Mouse (Mus musculus): ENCODE results near the gene Lasp1. TPM values are rescaled to one million over a fixed set of nuclear protein-coding genes. Genes with fewer than 3 reads are reported as not detected.

Lasp1 gene
- polyA plus RNA-seq, 1 experiment from 2014 or later, result 202 TPM

GRCm38 (mm10) chr11:97805662-97806612 lies 7.1 kb downstream of the Lasp1 start:
- H3K4me3 ChIP-seq (ENCODE audit: low read depth, low read length), result peak overlapping the region; percentile 21; the same call in 1 of the 2 replicates
- 30% methylated on average over 15 of the region's 15 CpGs for WGBS
- H3K36me3 ChIP-seq (ENCODE audit: control insufficient read depth, insufficient read depth, low read length), result peaks cover 6% of the 10 kb centered on the region; the same call in 1 of the 2 replicates

GRCm38 (mm10) chr11:97806613-97806964 lies 7.8 kb downstream of the Lasp1 start:
- H3K4me2 ChIP-seq (ENCODE audit: low read length), result peak overlapping the region; percentile 46
- 47% methylated on average over 7 of the region's 7 CpGs for WGBS
- peaks cover 66% of the 10 kb centered on the region for H3K4me1 ChIP-seq (ENCODE audit: control insufficient read depth, insufficient read depth, low read length)
- H3K27me3 ChIP-seq (ENCODE audit: control insufficient read depth, insufficient read depth, low read depth, low read length), result no peaks in the 10 kb centered on the region
- ATAC-seq, result no peak
- peak overlapping the region; percentile 45; the same call in 1 of the 2 replicates for H3K9ac ChIP-seq (ENCODE audit: low read depth, low read length)
- H3K36me3 ChIP-seq (ENCODE audit: control insufficient read depth, insufficient read depth, low read length), result peaks cover 6% of the 10 kb centered on the region; the same call in 1 of the 2 replicates
- peak overlapping the region; percentile 70; the same call in 1 of the 2 replicates for H3K27ac ChIP-seq (ENCODE audit: low read length)
- H3K4me3 ChIP-seq (ENCODE audit: low read depth, low read length), result no peak overlapping the region
- H3K9me3 ChIP-seq (replicated peaks; ENCODE audit: control insufficient read depth, low read length, poor library complexity, severe bottlenecking), result no peaks in the 10 kb centered on the region

More at GRCm38 (mm10) chr11:97805662-97806612, 7.1 kb downstream of the Lasp1 start:
- Histone ChIP-seq H3K9ac (ENCODE audit: low read depth, low read length) (peak overlapping the region; percentile 45), H3K9me3 (replicated peaks; ENCODE audit: control insufficient read depth, low read length, poor library complexity, severe bottlenecking) (no peaks in the 10 kb centered on the region), H3K4me1 (ENCODE audit: control insufficient read depth, insufficient read depth, low read length) (peaks cover 66% of the 10 kb centered on the region), H3K27me3 (ENCODE audit: control insufficient read depth, insufficient read depth, low read depth, low read length) (no peaks in the 10 kb centered on the region), H3K4me2 (ENCODE audit: low read length) (peak overlapping the region; percentile 46), H3K27ac (ENCODE audit: low read length) (peak overlapping the region; percentile 70)
- ATAC-seq, result peak; percentile 49

- H3K4me3 ChIP-seq (ENCODE audit: low read depth, low read length), result no peak overlapping the region
- peaks cover 66% of the 10 kb centered on the region for H3K4me1 ChIP-seq (ENCODE audit: control insufficient read depth, insufficient read depth, low read length)
- peaks cover 6% of the 10 kb centered on the region; the same call in 1 of the 2 replicates for H3K36me3 ChIP-seq (ENCODE audit: control insufficient read depth, insufficient read depth, low read length)
- WGBS, result 58% methylated on average over 6 of the region's 6 CpGs
- H3K9ac ChIP-seq (ENCODE audit: low read depth, low read length), result no peak overlapping the region
- H3K27me3 ChIP-seq (ENCODE audit: control insufficient read depth, insufficient read depth, low read depth, low read length), result no peaks in the 10 kb centered on the region
- no peak for ATAC-seq
- no peak overlapping the region for H3K27ac ChIP-seq (ENCODE audit: low read length)
- no peaks in the 10 kb centered on the region for H3K9me3 ChIP-seq (replicated peaks; ENCODE audit: control insufficient read depth, low read length, poor library complexity, severe bottlenecking)
- H3K4me2 ChIP-seq (ENCODE audit: low read length), result no peak overlapping the region
These were observed 8.8 kb downstream of the Lasp1 start for GRCm38 (mm10) chr11:97807626-97808025.

- H3K9me3 ChIP-seq (replicated peaks; ENCODE audit: control insufficient read depth, low read length, poor library complexity, severe bottlenecking), result no peaks in the 10 kb centered on the region
- H3K4me3 ChIP-seq (ENCODE audit: low read depth, low read length), result no peak overlapping the region
- ATAC-seq, result no peak
- H3K27me3 ChIP-seq (ENCODE audit: control insufficient read depth, insufficient read depth, low read depth, low read length), result no peaks in the 10 kb centered on the region
- WGBS, result 81% methylated on average over 2 of the region's 2 CpGs
- H3K4me2 ChIP-seq (ENCODE audit: low read length), result no peak overlapping the region
- H3K4me1 ChIP-seq (ENCODE audit: control insufficient read depth, insufficient read depth, low read length), result peaks cover 69% of the 10 kb centered on the region
- H3K27ac ChIP-seq (ENCODE audit: low read length), result no peak overlapping the region
- peaks cover 6% of the 10 kb centered on the region; the same call in 1 of the 2 replicates for H3K36me3 ChIP-seq (ENCODE audit: control insufficient read depth, insufficient read depth, low read length)
- no peak overlapping the region for H3K9ac ChIP-seq (ENCODE audit: low read depth, low read length)
These were observed 9.3 kb downstream of the Lasp1 start for GRCm38 (mm10) chr11:97808093-97808492.

GRCm38 (mm10) chr11:97808621-97809234 lies 9.9 kb downstream of the Lasp1 start:
- H3K27ac ChIP-seq (ENCODE audit: low read length), result no peak overlapping the region
- no peaks in the 10 kb centered on the region for H3K27me3 ChIP-seq (ENCODE audit: control insufficient read depth, insufficient read depth, low read depth, low read length)
- H3K36me3 ChIP-seq (ENCODE audit: control insufficient read depth, insufficient read depth, low read length), result peaks cover 6% of the 10 kb centered on the region; the same call in 1 of the 2 replicates
- H3K4me2 ChIP-seq (ENCODE audit: low read length), result no peak overlapping the region
- WGBS, result 52% methylated on average over 5 of the region's 5 CpGs
- no peaks in the 10 kb centered on the region for H3K9me3 ChIP-seq (replicated peaks; ENCODE audit: control insufficient read depth, low read length, poor library complexity, severe bottlenecking)
- no peak overlapping the region for H3K9ac ChIP-seq (ENCODE audit: low read depth, low read length)
- no peak overlapping the region for H3K4me3 ChIP-seq (ENCODE audit: low read depth, low read length)
- no peak for ATAC-seq
- H3K4me1 ChIP-seq (ENCODE audit: control insufficient read depth, insufficient read depth, low read length), result peaks cover 74% of the 10 kb centered on the region

GRCm38 (mm10) chr11:97809235-97810121 lies 10.7 kb downstream of the Lasp1 start:
- Histone ChIP-seq H3K4me1 (ENCODE audit: control insufficient read depth, insufficient read depth, low read length) (peaks cover 70% of the 10 kb centered on the region), H3K36me3 (ENCODE audit: control insufficient read depth, insufficient read depth, low read length) (peaks cover 6% of the 10 kb centered on the region; the same call in 1 of the 2 replicates), H3K27ac (ENCODE audit: low read length) (no peak overlapping the region), H3K9me3 (replicated peaks; ENCODE audit: control insufficient read depth, low read length, poor library complexity, severe bottlenecking) (no peaks in the 10 kb centered on the region), H3K4me2 (ENCODE audit: low read length) (no peak overlapping the region), H3K4me3 (ENCODE audit: low read depth, low read length) (no peak overlapping the region), H3K27me3 (ENCODE audit: control insufficient read depth, insufficient read depth, low read depth, low read length) (no peaks in the 10 kb centered on the region), H3K9ac (ENCODE audit: low read depth, low read length) (no peak overlapping the region)
- ATAC-seq, result no peak
- 80% methylated on average over 7 of the region's 7 CpGs for WGBS

- Histone ChIP-seq H3K4me2 (ENCODE audit: low read length) (no peak overlapping the region), H3K36me3 (ENCODE audit: control insufficient read depth, insufficient read depth, low read length) (peaks cover 6% of the 10 kb centered on the region; the same call in 1 of the 2 replicates), H3K27ac (ENCODE audit: low read length) (0 out of 2 replicates have a peak overlapping the region, but pooled peaks have one; percentile 35), H3K4me3 (ENCODE audit: low read depth, low read length) (no peak overlapping the region), H3K4me1 (ENCODE audit: control insufficient read depth, insufficient read depth, low read length) (peaks cover 63% of the 10 kb centered on the region), H3K9ac (ENCODE audit: low read depth, low read length) (no peak overlapping the region), H3K27me3 (ENCODE audit: control insufficient read depth, insufficient read depth, low read depth, low read length) (no peaks in the 10 kb centered on the region), H3K9me3 (replicated peaks; ENCODE audit: control insufficient read depth, low read length, poor library complexity, severe bottlenecking) (no peaks in the 10 kb centered on the region)
- ATAC-seq, result no peak
- WGBS, result 78% methylated on average over 7 of the region's 7 CpGs
These were observed 11.6 kb downstream of the Lasp1 start for GRCm38 (mm10) chr11:97810356-97810755.

GRCm38 (mm10) chr11:97810970-97811369 lies 12.2 kb downstream of the Lasp1 start:
- peaks cover 57% of the 10 kb centered on the region for H3K4me1 ChIP-seq (ENCODE audit: control insufficient read depth, insufficient read depth, low read length)
- H3K36me3 ChIP-seq (ENCODE audit: control insufficient read depth, insufficient read depth, low read length), result peaks cover 12% of the 10 kb centered on the region; the same call in 1 of the 2 replicates
- WGBS, result 6% methylated on average over 3 of the region's 3 CpGs
- no peak for ATAC-seq
- H3K9ac ChIP-seq (ENCODE audit: low read depth, low read length), result no peak overlapping the region
- no peaks in the 10 kb centered on the region for H3K27me3 ChIP-seq (ENCODE audit: control insufficient read depth, insufficient read depth, low read depth, low read length)
- peak overlapping the region; percentile 93 for H3K27ac ChIP-seq (ENCODE audit: low read length)
- no peak overlapping the region for H3K4me2 ChIP-seq (ENCODE audit: low read length)
- no peaks in the 10 kb centered on the region for H3K9me3 ChIP-seq (replicated peaks; ENCODE audit: control insufficient read depth, low read length, poor library complexity, severe bottlenecking)
- no peak overlapping the region for H3K4me3 ChIP-seq (ENCODE audit: low read depth, low read length)

Measured in midbrain, embryonic 16.5 days (tissue).